Mouse (Mus musculus) bone marrow macrophage, adult 2 months (primary cell): ENCODE data around the gene Gm20379. TPM values are rescaled to one million over a fixed set of nuclear protein-coding genes. Genes with fewer than 3 reads are reported as not detected.

Experiments used
- H3K27ac ChIP-seq: 2 replicates; pipeline ENCODE4 v1.5.1; 2012; ENCODE audit warnings: low read depth, low read length; ENCODE audit not compliant: insufficient read depth
- H3K4me1 ChIP-seq: 2 replicates; pipeline ENCODE4 v1.6.1; 2012; ENCODE audit warnings: low read length; ENCODE audit not compliant: control insufficient read depth, insufficient read depth
- H3K4me3 ChIP-seq: 2 replicates; pipeline ENCODE4 v1.5.1; 2012; ENCODE audit warnings: mild to moderate bottlenecking, low read length, moderate library complexity; ENCODE audit not compliant: insufficient read depth
- CTCF ChIP-seq: IDR thresholded peaks from 2 replicates; pipeline ENCODE4 v1.5.1; 2012; ENCODE audit warnings: low read depth, mild to moderate bottlenecking, low read length, moderate library complexity
- POLR2A ChIP-seq: IDR thresholded peaks from 2 replicates; pipeline ENCODE4 v1.6.1; 2012; ENCODE audit warnings: mild to moderate bottlenecking, low read depth, low read length, borderline replicate concordance
- polyA plus RNA-seq: library from polyadenylated mRNA; stranded (reverse); fragments of >200 nt; gene quantifications from 2 replicates; pipeline ENCODE4 v1.2.4, GENCODE M21; 2012; ENCODE audit not compliant: missing spikeins, insufficient read depth, insufficient read length

Gm20379 gene
- polyA plus RNA-seq, 1 experiment, result not detected

DNA sequence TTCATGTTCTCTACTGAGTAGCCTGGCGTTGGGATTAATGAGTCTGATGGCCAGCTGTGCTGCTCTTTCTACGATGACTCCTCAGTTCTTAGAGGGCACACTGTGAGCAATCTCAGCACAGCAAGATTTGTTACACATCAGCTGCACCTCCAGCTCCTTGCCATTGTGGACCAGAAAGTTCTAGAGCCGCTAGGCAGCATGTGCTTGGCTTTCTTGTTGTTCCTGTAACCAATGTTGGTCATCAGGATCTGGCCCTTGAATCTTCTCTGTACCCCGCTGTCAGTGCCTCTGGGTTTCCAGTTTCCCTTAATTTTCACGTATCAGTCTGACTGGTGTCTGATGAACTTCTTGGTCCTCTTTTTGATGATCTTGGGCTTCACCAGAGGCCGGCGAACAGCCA is 50.6 kb downstream of the Gm20379 start:
- Histone ChIP-seq H3K4me1 (peaks cover 5% of the 10 kb centered on the region), H3K27ac (no peak overlapping the region), H3K4me3 (no peak overlapping the region)
- no peak for TF ChIP-seq CTCF
- TF ChIP-seq POLR2A, result no peak

Other genes starting within 250 kb of the Gm20379 start
- gene Rasgrf2, start 174.3 kb upstream of the Gm20379 start, polyA plus RNA-seq, result 0.51 and 0.72 TPM in 2 replicates
- gene Dhfr, start 48.7 kb downstream of the Gm20379 start, polyA plus RNA-seq, result 5.5 and 5.7 TPM in 2 replicates
- gene Msh3, start 49.0 kb downstream of the Gm20379 start, polyA plus RNA-seq, result 8.5 and 9.3 TPM in 2 replicates
- not detected in 2 replicates for gene Ankrd34b, start 119.9 kb downstream of the Gm20379 start, polyA plus RNA-seq
- gene Fam151b, start 178.0 kb downstream of the Gm20379 start, polyA plus RNA-seq, result 11.1 and 12.5 TPM in 2 replicates
- gene Zfyve16, start 224.9 kb downstream of the Gm20379 start, polyA plus RNA-seq, result 15.0 and 16.4 TPM in 2 replicates